Mouse (Mus musculus): ENCODE data around the gene Ica1l. TPM values are rescaled to one million over a fixed set of nuclear protein-coding genes. Genes with fewer than 3 reads are reported as not detected.
A peak's percentile ranks its signal among the peaks of the same experiment; 100 is the strongest.
"Not testable (repeated sequence)": the region's sequence is repeated elsewhere in the genome, so short reads cannot be mapped to it uniquely, and the experiment has no call there.

Ica1l gene
- polyA plus RNA-seq (2015; fragmentation: Nextera tagmentation; extraction: Ambion mirVana), result 27.9 and 31.3 TPM in 2 replicates

DNA sequence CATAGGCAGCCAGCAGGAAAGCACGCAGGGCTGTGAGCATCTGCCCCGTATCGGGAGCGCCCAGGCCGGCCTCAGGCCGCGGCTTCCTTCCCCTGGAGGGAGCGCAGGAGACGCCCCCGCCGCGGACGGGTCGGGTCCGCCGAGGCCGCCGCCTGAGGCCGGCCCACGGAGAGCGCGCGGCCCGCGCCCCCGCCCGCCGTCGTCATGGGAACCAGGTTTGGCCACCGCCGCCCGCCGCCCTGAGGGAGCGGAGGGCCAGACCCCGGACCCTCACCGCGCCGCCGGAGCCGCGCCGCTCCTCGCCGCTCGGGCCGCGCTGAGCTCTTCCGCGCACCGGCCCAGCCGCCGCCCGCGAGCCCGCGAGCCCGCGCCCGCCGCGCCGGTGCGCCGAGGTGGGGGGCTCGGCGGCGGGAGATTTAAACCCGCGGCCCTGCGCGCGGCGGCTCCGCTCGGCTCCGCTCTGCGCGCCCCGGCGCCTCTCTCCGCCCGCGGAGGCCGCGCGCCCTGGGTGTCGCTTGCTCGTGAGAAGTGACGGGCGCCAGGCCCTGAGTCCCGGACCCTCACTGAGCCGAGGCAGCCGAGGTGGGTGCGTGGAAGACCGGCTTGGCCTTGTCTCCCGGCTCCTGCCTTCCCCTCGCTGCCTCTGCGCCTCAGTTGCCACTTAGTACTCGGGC, at the start of gene Ica1l:
Ica1l (minus strand) TSS at position 389 of the 674 bp plus-strand sequence.
- Histone ChIP-seq H3K4me3 (peak within 1 kb of the TSS; percentile 79), H3K4me2 (peak within 1 kb of the TSS; percentile 82), H3K4me1 (replicated peaks) (0 out of 2 replicates have a peak, but pooled peaks cover 4% of the 10 kb centered on the region), H3K9ac (peak within 1 kb of the TSS; percentile 86), H3K27me3 (peaks cover 10% of the 10 kb centered on the region), H3K36me3 (no peaks in the 10 kb centered on the region), H3K27ac (peak within 1 kb of the TSS; percentile 85), H3K9me3 (peaks cover 5% of the 10 kb centered on the region; the same call in 1 of the 2 replicates)
- WGBS, result under 1% methylated on average over 45 of the region's 99 CpGs
- peak; percentile 92 for ATAC-seq (ENCODE audit: low FRiP score)

DNA sequence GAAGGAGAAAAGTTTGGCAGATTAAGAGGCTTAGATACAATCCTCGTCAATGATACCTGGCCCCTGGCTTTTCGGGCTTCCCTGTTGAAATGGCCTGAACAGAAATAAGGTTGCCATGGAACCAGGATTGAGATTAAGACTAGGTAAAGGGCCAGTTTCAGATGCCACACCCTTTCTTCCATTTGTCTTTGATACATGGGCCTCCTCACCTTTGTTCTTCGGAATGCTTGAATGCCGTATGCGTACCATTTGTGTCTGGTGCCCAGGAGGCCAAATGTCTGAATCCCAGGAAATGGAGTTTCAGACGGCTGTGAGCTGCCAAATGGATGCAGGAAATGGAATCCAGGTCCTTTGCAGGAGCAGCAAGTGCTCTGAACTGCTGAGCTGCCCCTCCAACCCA, 33.4 kb upstream of the Ica1l start:
- no peak overlapping the region for H3K4me2 ChIP-seq
- no peak overlapping the region for H3K9ac ChIP-seq
- H3K27me3 ChIP-seq, result no peaks in the 10 kb centered on the region
- no peak overlapping the region for H3K4me3 ChIP-seq
- no peaks in the 10 kb centered on the region for H3K4me1 ChIP-seq (replicated peaks)
- H3K36me3 ChIP-seq, result peaks cover 38% of the 10 kb centered on the region
- no peaks in the 10 kb centered on the region for H3K9me3 ChIP-seq
- ATAC-seq (ENCODE audit: low FRiP score), result no peak
- 92% methylated on average over 6 of the region's 6 CpGs for WGBS
- H3K27ac ChIP-seq, result no peak overlapping the region

GRCm38 (mm10) chr1:60075590-60075989, 32.6 kb upstream of the Ica1l start:
- Histone ChIP-seq H3K9me3 (no peaks in the 10 kb centered on the region), H3K4me1 (replicated peaks) (no peaks in the 10 kb centered on the region), H3K27ac (no peak overlapping the region), H3K9ac (no peak overlapping the region), H3K4me3 (no peak overlapping the region), H3K36me3 (peaks cover 34% of the 10 kb centered on the region), H3K4me2 (no peak overlapping the region), H3K27me3 (no peaks in the 10 kb centered on the region)
- WGBS, result 88% methylated on average over 3 of the region's 3 CpGs
- no peak for ATAC-seq (ENCODE audit: low FRiP score)

- no peak overlapping the region for H3K4me3 ChIP-seq
- H3K27ac ChIP-seq, result no peak overlapping the region
- peaks cover 29% of the 10 kb centered on the region for H3K36me3 ChIP-seq
- no peaks in the 10 kb centered on the region for H3K9me3 ChIP-seq
- no peak overlapping the region for H3K9ac ChIP-seq
- WGBS, result 87% methylated on average over 2 of the region's 2 CpGs
- no peak overlapping the region for H3K4me2 ChIP-seq
- no peaks in the 10 kb centered on the region for H3K4me1 ChIP-seq (replicated peaks)
- no peaks in the 10 kb centered on the region for H3K27me3 ChIP-seq
- ATAC-seq (ENCODE audit: low FRiP score), result no peak
Measured at GRCm38 (mm10) chr1:60074935-60075334, 32.0 kb upstream of the Ica1l start.

DNA sequence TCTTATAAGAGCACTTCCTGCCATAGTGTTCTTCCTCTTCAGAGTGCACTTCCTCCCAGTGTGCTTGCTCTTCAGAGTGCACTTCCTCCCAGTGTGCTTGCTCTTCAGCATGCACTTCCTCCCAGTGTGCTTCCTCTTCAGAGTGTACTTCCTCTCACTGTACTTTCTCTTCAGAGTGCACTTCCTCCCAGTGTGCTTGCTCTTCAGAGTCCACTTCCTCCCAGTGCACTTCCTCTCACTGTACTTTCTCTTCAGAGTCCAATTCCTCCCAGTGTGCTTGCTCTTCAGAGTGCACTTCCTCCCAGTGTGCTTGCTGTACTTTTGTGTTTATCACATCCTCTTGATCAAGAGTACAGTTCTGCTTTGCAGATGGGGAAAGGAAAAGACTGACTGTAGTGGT, 27.7 kb upstream of the Ica1l start:
- not testable (repeated sequence) for H3K36me3 ChIP-seq; ATAC-seq (ENCODE audit: low FRiP score); H3K27me3 ChIP-seq; H3K4me2 ChIP-seq; H3K4me1 ChIP-seq (replicated peaks); H3K9me3 ChIP-seq; H3K27ac ChIP-seq; H3K9ac ChIP-seq; H3K4me3 ChIP-seq

GRCm38 (mm10) chr1:60056310-60056709, 13.3 kb upstream of the Ica1l start:
- Histone ChIP-seq H3K4me1 (replicated peaks) (no peaks in the 10 kb centered on the region), H3K4me2 (no peak overlapping the region), H3K9ac (no peak overlapping the region), H3K9me3 (no peaks in the 10 kb centered on the region), H3K4me3 (no peak overlapping the region), H3K27ac (no peak overlapping the region), H3K27me3 (no peaks in the 10 kb centered on the region), H3K36me3 (no peaks in the 10 kb centered on the region)
- ATAC-seq (ENCODE audit: low FRiP score), result no peak
- WGBS, result 86% methylated on average over 3 of the region's 3 CpGs

DNA sequence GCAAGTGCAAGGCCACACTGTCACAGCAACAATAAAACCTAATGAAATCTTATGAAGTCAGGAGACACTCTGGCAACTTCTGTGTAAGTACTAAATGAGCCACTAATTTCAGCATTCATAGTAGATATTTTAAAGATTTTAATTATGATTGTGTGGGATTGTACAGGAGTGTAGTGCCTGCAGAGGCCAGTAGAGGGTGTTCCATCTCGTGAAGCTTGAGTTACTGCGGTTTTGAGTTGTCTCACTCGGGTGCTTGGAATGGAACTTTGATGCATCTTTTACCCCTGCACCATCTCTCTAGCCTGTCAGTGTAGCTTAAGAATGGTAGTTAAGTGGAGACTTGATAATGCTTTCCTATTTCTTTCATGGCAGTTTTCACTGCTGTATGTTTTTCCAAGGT, 11.7 kb upstream of the Ica1l start:
- H3K9ac ChIP-seq, result no peak overlapping the region
- 41% methylated on average over 3 of the region's 3 CpGs for WGBS
- no peak for ATAC-seq (ENCODE audit: low FRiP score)

GRCm38 (mm10) chr1:60047481-60047880, 4.5 kb upstream of the Ica1l start:
- WGBS, result 92% methylated on average over 5 of the region's 5 CpGs
- H3K4me3 ChIP-seq; H3K27ac ChIP-seq; H3K4me2 ChIP-seq; ATAC-seq (ENCODE audit: low FRiP score); H3K9ac ChIP-seq; H3K4me1 ChIP-seq (replicated peaks); H3K9me3 ChIP-seq; H3K27me3 ChIP-seq; H3K36me3 ChIP-seq: not testable (repeated sequence)

More for the DNA sequence above, 11.7 kb upstream of the Ica1l start:
- Histone ChIP-seq H3K36me3 (no peaks in the 10 kb centered on the region), H3K27me3 (no peaks in the 10 kb centered on the region), H3K27ac (no peak overlapping the region), H3K4me2 (no peak overlapping the region), H3K4me1 (replicated peaks) (no peaks in the 10 kb centered on the region), H3K9me3 (no peaks in the 10 kb centered on the region), H3K4me3 (no peak overlapping the region)

DNA sequence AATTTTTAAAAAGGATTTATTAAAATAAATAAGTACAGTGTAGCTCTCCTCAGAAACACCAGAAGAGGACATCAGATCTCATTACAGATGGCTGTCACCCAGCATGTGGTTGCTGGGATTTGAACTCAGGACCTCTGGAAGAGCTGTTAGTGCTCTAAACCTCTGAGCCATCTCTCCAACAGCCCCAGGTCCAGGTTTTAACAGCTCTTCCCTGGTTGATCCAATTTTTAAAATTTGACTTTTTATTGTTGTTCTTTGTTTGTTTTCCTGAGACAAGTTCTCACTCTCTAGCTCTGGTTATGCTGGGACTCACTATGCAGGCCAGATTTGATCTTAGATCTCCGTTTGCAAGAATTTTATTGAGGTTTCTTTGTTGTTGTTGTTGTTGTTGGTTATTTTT, 1.6 kb upstream of the Ica1l start:
- Histone ChIP-seq H3K36me3 (no peaks in the 10 kb centered on the region), H3K4me1 (replicated peaks) (0 out of 2 replicates have a peak, but pooled peaks cover 4% of the 10 kb centered on the region), H3K9me3 (peaks cover 5% of the 10 kb centered on the region; the same call in 1 of the 2 replicates), H3K27me3 (peaks cover 10% of the 10 kb centered on the region), H3K9ac (no peak overlapping the region), H3K4me3 (no peak overlapping the region), H3K27ac (no peak overlapping the region), H3K4me2 (no peak overlapping the region)
- ATAC-seq (ENCODE audit: low FRiP score), result no peak
- 92% methylated on average over 1 of the region's 1 CpGs for WGBS

DNA sequence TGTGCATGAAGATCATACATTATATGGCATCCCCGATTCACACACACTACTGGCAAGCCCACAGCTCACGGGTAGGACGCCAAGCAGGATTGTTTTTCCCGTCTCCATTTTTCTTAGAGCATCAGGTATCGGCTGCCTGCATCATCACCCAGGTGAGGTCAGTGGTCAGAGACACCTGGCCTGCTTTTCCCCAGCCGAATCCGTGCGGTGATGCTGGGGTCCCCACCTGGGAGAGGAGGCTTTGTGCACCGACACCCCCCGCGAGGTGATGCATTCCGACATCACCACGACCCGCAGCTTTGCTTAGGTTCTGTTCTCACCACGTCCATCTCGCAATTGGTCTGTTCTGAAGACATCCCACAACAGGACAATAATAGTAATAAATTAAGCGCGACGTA, 587 bp downstream of the Ica1l start:
- Histone ChIP-seq H3K4me3 (peak overlapping the region; percentile 79), H3K36me3 (no peaks in the 10 kb centered on the region), H3K9ac (peak overlapping the region; percentile 86), H3K9me3 (0 out of 2 replicates have a peak, but pooled peaks cover 1% of the 10 kb centered on the region), H3K27me3 (peaks cover 10% of the 10 kb centered on the region), H3K4me1 (replicated peaks) (0 out of 2 replicates have a peak, but pooled peaks cover 4% of the 10 kb centered on the region), H3K27ac (peak overlapping the region; percentile 85), H3K4me2 (peak overlapping the region; percentile 82)
- WGBS, result 3% methylated on average over 19 of the region's 19 CpGs
- ATAC-seq (ENCODE audit: low FRiP score), result peak; percentile 65; the same call in 1 of the 2 replicates

GRCm38 (mm10) chr1:60035044-60035443, 7.9 kb downstream of the Ica1l start:
- 86% methylated on average over 2 of the region's 2 CpGs for WGBS
- no peak for ATAC-seq (ENCODE audit: low FRiP score)

GRCm38 (mm10) chr1:60017031-60017469, 25.9 kb downstream of the Ica1l start:
- WGBS, result 94% methylated on average over 1 of the region's 1 CpGs
- no peak overlapping the region for H3K4me3 ChIP-seq
- ATAC-seq (ENCODE audit: low FRiP score), result no peak
- no peaks in the 10 kb centered on the region for H3K36me3 ChIP-seq
- no peak overlapping the region for H3K9ac ChIP-seq
- no peak overlapping the region for H3K4me2 ChIP-seq
- H3K27ac ChIP-seq, result no peak overlapping the region
- no peaks in the 10 kb centered on the region for H3K27me3 ChIP-seq
- no peaks in the 10 kb centered on the region for H3K9me3 ChIP-seq
- H3K4me1 ChIP-seq (replicated peaks), result no peaks in the 10 kb centered on the region

More at GRCm38 (mm10) chr1:60035044-60035443, 7.9 kb downstream of the Ica1l start:
- no peaks in the 10 kb centered on the region for H3K27me3 ChIP-seq
- H3K9ac ChIP-seq, result no peak overlapping the region
- H3K4me3 ChIP-seq, result no peak overlapping the region
- H3K4me1 ChIP-seq (replicated peaks), result no peaks in the 10 kb centered on the region
- H3K36me3 ChIP-seq, result no peaks in the 10 kb centered on the region
- no peaks in the 10 kb centered on the region for H3K9me3 ChIP-seq
- H3K4me2 ChIP-seq, result no peak overlapping the region
- H3K27ac ChIP-seq, result no peak overlapping the region

DNA sequence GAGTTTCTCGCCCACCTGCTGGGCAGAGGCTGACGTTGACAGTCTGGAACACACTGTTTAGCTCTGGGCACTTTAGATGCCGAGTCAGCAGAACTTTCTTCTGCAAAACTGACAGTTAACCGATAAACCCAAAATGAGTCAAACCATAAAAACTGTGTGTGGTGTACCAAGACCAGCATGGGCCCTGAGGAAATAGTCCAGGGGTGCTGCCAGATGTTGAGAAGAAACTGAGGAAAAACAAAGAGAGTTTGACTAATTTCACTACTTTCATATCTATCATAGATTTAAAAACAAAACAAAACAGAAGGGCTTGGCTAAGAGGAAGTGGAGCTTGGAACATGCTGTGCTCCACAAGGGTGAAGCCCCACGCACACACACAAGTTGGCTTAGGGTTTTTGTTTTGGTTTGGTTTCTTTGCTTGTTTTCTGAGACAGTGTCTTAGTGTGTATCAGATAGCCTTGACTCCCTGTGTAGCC, 26.8 kb downstream of the Ica1l start:
- no peaks in the 10 kb centered on the region for H3K9me3 ChIP-seq
- no peaks in the 10 kb centered on the region for H3K27me3 ChIP-seq
- no peak overlapping the region for H3K4me3 ChIP-seq
- 68% methylated on average over 5 of the region's 5 CpGs for WGBS
- H3K27ac ChIP-seq, result no peak overlapping the region
- ATAC-seq (ENCODE audit: low FRiP score), result no peak
- H3K4me2 ChIP-seq, result no peak overlapping the region
- H3K9ac ChIP-seq, result no peak overlapping the region
- no peaks in the 10 kb centered on the region for H3K36me3 ChIP-seq
- H3K4me1 ChIP-seq (replicated peaks), result no peaks in the 10 kb centered on the region
